Mouse (Mus musculus): ENCODE results near the gene Osbpl10. TPM values are rescaled to one million over a fixed set of nuclear protein-coding genes. Genes with fewer than 3 reads are reported as not detected.
"Not testable (repeated sequence)": the region's sequence is repeated elsewhere in the genome, so short reads cannot be mapped to it uniquely, and the experiment has no call there.

Gene Osbpl10
- total RNA-seq, 2 experiments from 2014 or later, result 0.21 TPM; not detected in 1

DNA sequence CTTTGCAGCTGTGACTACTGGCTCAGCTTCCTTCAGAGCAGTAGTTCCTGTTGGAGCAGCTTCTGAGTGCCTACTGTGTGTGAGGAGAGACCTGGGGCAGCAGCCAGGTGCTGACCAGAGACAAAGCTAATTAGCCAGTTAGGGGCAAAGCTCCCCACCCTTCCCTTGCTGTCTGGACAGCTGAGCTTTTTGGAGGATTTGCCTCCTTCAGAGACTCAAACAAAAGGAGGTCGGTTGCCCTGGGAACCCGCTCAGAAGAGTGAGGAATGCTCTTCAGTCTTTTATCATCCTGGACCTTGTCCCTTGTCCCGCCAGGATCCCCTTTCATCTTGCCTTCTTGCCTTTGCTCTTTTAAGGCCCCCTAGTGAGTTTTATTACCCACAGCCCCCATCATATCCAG lies 50.9 kb downstream of the Osbpl10 start:
- no peak for ATAC-seq (replicated peaks; ENCODE audit: poor library complexity, severe bottlenecking)

DNA sequence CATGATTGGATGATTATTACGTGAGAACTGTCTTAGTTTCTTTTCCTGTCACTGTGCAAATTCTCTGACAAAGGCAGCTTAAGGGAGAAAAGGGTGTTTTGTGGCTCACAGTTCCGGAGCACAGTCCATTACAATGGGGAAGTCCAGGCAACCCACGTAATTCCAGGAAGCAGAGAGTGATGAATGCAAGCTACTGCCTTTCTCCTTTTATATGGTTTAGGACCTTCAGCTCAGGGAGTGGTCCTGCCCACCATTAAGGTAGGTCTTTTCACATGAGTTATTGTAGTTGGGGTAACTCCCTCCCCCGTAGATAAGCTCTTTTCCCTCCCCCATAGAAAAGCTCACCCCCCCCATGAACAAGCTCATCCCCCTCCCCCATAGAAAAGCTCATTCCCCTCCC lies 52.2 kb downstream of the Osbpl10 start:
- no peak for ATAC-seq (replicated peaks; ENCODE audit: poor library complexity, severe bottlenecking)

DNA sequence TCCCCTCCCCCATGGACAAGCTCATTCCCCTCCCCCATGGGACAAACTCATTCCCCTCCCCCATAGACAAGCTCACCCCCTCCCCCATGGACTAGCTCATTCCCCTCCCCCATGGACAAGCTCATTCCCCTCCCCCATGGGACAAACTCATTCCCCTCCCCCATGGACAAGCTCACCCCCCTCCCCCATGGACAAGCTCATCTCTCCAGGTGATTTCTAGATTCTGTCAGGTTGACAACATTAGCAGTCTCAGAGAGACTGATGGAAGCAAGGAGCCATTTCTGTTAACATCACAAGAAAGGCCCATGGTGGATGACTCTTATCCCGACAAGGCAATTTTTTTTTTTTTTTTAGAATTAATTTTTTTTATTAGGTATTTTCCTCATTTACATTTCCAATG lies 52.7 kb downstream of the Osbpl10 start:
- not testable (repeated sequence) for ATAC-seq (replicated peaks; ENCODE audit: poor library complexity, severe bottlenecking)

DNA sequence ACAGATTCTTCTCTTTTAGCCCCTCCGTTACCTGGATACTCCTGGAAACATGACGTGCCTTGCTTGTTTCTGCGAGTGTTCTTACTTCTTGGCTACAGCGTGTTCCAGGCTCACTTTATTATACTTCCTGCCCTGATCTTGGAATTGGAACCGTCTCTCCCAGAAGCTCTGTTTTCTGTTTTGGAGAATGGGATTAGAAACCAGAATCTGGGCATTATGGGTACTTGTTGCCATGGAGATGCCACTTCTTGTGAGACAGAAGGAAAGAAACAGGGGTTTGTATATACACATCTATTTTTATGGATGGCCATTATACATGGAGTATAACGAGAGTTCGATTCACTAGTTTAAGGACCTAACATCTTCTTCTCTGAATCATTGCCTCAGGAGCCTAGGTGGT lies 54.4 kb downstream of the Osbpl10 start:
- ATAC-seq (replicated peaks; ENCODE audit: poor library complexity, severe bottlenecking), result no peak

DNA sequence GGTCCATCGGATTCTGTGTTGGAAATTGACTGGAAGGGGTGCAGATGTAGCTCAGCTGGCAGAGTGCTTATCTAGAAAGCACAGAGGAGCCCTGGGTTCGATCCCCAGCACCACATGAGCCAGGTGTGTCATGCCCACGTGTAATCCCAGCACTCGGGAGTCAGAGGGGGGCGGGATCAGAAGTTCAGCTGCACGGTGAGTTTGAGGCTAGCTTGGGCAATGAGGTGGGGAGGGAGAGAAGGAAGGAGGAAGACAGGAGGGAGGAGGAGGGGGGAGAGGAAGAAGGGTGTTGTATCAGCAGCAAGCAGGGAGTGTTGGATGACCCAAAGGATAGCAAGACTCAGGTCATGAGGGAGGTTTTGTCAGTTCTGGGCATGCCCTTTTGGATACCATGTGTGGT lies 55.9 kb downstream of the Osbpl10 start:
- ATAC-seq (replicated peaks; ENCODE audit: poor library complexity, severe bottlenecking), result no peak

DNA sequence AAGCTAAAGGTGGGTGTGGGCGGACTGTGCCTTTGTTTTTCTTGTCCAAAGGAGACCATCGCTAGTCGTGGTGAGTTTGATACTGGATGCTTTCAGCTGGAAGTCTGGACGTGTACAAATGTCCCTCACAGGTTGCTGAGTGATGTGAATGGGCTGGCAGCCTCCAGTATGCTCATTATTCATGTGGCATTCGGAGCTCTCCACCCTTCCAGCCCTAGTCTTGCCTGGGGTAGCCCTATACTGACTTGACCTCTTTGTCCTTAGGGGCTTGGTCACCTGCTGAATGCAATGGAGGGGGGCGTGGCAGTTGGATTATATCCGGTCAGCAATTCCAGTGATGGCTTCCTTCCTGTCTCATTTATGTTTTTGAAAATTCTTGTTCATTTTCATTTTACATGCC lies 56.4 kb downstream of the Osbpl10 start:
- ATAC-seq (replicated peaks; ENCODE audit: poor library complexity, severe bottlenecking), result no peak

DNA sequence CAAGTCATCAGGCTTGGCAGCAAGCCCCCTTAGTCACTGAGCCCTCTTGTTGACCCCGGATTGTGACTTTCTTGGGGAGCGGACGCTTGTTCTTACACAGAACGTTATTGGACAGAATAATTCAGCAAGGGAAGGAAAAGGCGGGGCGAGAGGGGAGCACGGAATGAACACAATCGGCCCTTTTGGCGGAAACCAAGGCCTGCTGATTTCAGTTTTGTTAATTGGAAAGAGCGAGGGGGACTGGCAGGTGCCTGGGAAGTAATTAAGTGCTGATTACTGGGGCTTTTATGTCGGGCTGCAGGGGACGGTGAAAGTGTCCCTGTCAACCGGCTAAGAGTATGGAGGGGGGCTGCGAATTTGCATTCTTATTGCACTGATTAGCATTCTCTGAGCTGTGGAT lies 59.8 kb downstream of the Osbpl10 start:
- ATAC-seq (replicated peaks; ENCODE audit: poor library complexity, severe bottlenecking), result no peak

DNA sequence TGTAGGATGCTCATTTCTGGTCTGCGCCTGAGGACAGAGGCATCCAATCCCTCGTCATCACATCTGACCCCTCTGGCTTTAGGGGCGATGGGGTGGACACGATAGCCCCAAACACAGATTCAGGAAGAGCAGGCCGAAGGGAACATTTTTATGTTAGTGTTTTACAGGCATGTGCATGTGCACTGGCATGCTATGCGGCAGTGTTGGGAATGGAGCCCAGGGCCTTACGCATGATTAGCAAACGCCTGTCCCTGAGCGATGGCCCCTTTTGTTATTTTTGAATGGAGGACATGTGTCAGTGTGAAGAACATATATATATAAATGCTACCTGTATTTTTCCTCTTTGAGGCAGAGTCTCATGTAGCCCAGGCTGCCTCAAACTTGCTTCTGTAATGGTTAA lies 60.3 kb downstream of the Osbpl10 start:
- no peak for ATAC-seq (replicated peaks; ENCODE audit: poor library complexity, severe bottlenecking)

DNA sequence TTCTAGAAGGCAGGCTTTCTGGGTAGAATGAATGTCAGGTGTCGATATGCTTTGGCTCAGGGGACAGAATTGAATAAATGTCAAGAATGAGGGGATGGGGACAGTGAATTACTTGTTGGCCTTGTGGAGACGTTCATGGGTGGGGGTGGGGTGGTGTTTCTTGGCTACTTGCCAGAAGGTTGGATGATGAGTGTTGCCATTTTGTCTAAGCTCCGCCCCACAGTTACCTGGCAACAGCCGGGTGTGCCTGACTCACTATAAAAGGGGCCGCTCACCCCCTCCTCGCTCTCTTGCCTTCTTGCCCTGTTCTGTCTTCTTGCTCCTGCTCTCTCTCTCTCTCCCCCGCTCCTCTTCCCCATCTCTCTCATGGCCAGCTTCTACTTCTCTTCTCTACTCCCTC lies 60.9 kb downstream of the Osbpl10 start:
- no peak for ATAC-seq (replicated peaks; ENCODE audit: poor library complexity, severe bottlenecking)

DNA sequence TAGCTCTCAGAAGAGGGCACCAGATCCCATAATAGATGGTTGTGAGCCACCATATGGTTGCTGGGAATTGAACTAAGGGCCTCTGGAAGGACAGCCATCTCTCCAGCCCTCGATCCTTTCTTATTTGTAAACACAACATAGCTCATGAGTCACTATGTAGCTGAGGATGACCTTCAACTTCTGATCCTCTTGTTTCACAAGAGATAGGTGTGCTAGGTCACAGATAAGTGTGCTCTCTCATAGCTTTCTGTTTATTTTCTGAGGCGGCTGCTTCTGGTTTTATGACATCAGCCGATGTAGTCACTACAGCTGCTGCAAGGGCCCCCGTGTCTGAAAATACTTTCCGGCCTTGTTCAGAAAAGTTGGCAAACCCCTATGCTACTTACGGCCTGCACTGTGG lies 64.2 kb downstream of the Osbpl10 start:
- no peak for ATAC-seq (replicated peaks; ENCODE audit: poor library complexity, severe bottlenecking)

DNA sequence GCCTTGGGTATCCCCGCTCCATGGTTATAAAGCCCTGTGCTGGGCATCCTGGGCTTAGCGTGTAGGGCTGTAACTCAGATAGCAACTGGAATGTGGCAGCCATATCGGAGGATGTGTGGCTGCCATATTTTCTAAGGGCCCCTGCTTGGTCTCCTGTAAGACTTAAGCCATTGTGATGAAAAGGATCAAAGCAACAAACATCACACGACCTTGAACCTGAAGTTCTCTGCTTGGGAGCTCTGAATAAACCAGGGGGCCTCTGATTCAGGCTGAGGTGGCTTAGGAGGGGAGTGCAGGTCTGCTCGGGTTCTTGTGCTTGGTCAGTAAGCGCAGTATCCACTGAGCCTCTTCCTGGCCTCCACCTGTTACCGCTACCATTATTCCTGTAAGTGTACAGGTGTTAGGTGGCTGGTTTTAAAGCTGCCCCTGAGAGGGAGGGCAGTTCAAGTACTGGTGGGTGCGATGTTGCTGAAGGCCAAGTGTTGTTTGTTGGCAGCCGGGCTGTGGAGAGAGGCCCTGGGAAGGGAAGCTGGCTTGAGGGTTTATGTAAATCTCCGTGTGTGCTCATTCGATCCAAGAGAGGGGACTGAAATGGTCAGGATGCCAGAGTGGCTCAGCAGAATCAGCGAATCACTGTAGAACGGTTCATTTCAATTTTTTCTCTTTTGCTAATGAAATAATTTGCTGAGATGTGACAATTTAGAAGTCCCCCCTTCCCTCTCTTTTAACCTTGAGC lies 64.8 kb downstream of the Osbpl10 start:
- ATAC-seq (replicated peaks; ENCODE audit: poor library complexity, severe bottlenecking), result no peak

DNA sequence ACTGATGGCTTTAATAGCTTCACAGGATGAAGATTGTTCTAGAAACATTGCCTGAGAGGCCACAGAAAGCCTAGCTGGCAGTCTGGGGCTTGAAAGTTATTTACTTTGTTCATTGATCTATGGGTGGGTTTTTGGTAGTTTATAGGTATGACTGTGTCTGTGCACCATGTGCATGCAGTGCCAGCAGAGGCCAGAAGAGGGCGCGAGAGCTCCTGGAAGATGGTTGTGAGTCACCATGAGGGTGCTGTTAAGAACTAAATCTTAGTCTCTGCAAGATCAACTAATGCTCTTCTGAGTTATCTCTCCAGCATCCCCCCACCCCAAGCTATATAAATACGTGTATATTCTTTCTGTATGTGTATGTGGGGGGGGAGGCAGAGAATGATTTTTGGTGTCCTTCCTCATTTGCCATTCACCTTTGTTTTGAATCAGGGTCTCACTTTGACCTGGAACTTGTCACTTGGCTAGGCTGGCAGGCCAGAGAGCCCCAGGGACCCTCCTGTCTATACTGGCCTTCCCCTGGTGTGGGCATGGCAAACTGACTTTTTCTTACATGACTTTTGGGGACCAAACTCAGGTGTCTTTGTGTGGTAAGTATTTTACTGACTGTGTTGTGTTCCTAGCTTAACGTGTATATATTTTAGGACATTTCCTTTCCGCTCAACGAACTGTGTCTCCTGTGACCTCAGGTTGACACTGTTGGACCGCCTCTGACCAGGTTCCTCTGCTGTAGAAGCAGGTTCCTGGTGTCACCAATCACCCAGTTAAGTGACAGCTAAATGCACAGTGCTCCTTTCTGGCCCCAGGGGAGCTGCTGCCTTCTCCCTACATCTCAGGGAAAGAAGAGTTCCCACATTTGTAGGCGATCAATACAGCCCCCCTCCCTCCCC lies 65.8 kb downstream of the Osbpl10 start:
- ATAC-seq (replicated peaks; ENCODE audit: poor library complexity, severe bottlenecking), result no peak

DNA sequence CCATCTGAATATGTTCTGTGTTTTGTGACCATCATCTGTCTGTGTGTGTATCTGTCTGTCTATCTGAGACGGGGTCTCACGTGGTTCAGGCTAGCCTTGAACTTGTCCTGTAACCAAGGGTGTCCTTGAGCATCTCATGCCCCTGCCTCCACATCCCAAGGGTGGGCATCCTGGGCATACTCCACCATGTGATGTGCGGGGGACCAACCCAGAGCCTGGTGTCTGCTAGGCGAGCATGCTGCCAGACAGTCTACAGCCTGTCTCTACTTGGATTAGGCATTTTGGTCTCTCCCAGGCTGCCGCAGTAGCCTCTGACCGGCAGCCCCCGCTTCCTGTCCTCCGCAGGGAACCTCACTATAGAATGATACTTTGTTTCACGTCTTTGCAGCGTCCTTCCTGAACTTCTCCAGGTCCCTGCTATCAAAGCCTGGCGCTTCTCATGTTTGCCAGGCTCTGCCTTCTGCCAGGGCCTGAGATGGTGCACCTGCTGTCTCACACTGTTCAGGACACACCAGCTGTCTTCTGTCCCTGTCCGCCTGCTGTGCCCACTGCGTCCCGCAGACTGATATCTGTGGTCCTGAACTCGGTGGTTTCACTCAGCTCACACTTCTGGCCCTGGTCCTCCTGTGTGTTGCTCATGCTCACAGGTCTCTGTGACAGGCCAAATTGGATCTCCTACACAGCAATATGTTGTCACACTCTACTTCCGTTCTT lies 66.9 kb downstream of the Osbpl10 start:
- ATAC-seq (replicated peaks; ENCODE audit: poor library complexity, severe bottlenecking), result no peak

DNA sequence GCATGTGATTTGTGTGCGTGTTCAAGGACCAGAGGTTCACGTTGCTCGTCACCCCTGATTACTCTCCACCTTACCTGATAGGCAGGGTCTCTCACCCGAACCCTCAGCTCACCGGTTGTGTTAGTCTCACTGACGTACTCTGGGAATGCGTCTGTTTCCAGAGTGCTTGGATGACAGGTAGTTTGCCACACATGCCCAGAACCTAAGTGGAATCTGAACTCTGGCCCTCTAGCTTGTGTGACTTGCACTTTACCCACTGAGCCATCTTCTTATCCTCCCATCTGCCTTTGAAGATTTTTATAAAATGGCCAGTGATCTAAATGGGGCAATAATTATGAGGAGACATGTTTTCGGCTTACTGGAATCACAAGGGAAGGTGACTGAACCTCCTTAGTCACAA lies 68.3 kb downstream of the Osbpl10 start:
- no peak for ATAC-seq (replicated peaks; ENCODE audit: poor library complexity, severe bottlenecking)

DNA sequence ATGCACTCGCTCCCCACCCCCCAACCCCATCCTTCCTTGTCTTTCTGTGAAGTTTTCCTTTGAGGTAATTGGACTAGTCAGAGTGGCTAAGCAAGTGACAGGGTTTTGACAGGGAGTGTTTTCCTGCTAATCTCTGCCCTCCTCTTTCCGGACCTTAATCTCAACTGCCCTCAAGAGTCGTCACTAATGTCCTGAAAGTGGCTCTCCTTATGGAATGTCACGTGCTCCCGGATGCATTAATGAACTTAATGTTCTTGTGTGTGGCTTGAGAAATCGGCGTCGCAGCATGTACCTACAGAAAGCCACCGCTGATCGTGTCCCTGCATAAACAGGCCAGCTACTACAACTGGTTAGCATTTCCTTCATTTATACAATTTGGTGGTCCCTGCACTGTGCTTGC lies 70.0 kb downstream of the Osbpl10 start:
- ATAC-seq (replicated peaks; ENCODE audit: poor library complexity, severe bottlenecking), result no peak

DNA sequence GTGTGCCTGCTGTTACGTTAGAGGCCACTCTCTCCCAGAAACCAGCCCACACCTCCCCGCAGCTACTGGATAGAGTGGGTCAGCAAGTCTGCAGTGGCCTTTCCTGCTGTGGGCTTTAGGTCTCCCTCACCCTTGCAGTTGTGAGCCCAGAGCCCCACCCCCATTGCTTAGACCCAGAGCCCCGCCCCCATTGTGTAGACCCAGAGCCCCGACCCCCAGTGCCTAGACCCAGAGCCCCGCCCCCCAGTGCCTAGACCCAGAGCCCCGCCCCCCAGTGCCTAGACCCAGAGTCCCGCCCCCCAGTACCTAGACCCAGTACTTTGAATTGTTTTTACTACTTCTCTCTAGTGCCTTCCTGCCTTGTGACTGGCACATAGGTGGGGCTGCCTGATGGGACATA lies 70.5 kb downstream of the Osbpl10 start:
- ATAC-seq (replicated peaks; ENCODE audit: poor library complexity, severe bottlenecking), result no peak

DNA sequence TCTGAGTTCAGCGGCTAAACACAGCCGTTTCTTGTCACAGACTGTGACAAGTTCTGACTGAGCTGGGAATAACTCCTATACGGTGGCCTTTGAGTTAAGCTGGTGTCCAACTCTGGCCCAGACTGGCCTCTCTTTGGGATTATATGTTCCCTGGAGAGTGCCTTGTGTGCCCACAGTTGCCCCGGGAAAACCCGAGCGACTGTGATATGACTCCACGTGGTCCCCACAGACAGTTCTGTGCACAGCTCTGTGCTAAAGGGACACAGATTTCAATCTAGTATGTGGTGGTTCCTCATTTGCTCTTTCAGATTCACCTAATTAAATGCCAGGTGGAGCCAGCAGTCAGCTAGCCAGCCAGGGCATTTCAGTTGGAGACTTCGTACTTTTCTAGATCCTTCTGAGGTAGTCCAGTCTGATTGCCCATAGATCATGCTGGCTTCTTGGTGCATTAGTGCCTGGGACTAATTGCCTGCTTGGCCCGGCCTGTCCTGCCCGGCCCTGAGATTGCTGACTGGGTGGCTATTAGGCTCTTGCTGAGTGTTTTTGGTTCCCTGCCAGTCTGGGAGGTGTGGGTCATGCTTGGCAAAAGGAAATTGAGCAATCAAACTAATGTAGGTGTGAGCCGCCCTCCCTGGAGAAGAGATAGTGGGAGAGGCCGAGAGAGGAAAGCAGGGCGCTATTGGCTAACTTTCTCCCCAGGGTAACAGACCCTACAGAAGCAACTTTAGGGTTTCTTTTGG lies 71.8 kb downstream of the Osbpl10 start:
- no peak for ATAC-seq (replicated peaks; ENCODE audit: poor library complexity, severe bottlenecking)

DNA sequence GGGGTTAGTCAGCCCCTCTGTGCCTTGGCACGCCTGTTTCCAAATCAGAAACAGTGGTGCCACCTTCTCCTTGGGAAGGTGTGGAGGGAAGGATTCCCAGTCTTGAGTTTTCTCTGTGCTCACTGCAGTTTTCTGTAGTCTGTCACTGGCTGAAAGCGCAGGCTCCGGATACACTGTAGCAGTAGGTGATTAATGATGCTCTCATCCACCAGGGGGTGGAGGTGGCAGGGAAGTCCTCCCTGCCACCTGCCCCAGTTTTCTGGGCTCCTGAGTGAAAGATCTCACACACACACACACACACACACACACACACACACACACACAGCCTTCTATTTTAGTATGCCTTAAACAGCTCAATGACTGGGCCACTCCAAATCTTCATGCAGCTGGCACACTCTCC lies 73.6 kb downstream of the Osbpl10 start:
- no peak for ATAC-seq (replicated peaks; ENCODE audit: poor library complexity, severe bottlenecking)

DNA sequence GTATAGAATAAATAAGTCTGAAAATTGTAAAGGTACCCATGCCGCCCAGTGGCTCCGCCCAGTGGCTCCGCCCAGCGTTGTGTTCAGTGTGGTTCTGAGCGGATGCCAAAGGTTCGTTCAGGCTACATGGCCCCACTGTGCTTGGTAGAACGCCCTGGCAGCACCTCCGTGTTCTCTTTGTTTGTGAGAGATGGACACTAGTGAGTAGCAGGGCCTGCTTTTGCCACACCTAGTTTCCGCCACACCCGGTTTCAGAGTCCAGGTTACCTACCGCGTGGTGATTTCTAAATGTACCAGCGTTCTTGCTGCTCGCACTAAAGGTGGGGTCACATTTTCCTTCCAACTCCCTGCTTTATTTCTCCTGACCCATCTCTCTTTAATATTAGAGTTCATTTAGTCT lies 75.4 kb downstream of the Osbpl10 start:
- ATAC-seq (replicated peaks; ENCODE audit: poor library complexity, severe bottlenecking), result no peak

DNA sequence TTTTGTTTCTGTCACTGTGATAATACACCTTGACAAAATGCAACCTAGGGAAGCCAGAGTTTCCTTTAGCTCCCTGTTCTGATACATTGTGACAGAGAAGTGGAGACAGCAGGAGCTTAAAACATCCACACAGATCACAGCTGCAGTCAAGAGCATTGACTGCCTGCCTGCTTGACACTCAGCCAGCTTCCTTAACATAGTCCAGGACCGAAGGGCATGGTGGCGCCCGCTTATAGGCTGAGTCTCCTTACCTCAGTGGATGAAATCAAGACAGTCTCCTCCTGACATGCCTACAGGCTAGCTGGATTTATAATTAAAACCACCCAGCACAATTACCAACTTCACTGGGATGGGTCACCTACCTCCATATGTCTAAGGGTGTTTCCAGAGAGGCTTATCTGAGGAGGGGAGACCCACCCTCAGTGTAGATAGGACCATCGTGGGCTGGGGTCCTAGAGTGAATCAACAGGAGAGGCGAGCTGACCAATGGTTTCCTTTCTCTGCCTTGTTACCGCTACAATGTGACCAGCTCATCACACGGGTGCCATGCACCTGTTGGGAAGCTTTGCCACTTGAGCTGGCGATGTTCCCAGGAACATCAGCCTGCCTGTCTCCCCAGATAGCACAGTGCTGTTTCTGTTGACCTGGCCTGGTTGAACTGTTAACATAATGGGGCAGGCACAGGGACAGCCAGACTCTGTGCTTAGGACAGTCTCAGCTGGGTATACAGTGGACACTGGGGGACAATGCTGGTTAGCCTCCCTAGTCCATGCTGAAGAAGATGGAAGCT lies 76.9 kb downstream of the Osbpl10 start:
- no peak for ATAC-seq (replicated peaks; ENCODE audit: poor library complexity, severe bottlenecking)
